Mouse (Mus musculus): ENCODE data around the gene Cpne7. TPM values are rescaled to one million over a fixed set of nuclear protein-coding genes. Genes with fewer than 3 reads are reported as not detected.

The Cpne7 gene
- polyA plus RNA-seq, 1 experiment from 2014 or later: 1.2 TPM

DNA sequence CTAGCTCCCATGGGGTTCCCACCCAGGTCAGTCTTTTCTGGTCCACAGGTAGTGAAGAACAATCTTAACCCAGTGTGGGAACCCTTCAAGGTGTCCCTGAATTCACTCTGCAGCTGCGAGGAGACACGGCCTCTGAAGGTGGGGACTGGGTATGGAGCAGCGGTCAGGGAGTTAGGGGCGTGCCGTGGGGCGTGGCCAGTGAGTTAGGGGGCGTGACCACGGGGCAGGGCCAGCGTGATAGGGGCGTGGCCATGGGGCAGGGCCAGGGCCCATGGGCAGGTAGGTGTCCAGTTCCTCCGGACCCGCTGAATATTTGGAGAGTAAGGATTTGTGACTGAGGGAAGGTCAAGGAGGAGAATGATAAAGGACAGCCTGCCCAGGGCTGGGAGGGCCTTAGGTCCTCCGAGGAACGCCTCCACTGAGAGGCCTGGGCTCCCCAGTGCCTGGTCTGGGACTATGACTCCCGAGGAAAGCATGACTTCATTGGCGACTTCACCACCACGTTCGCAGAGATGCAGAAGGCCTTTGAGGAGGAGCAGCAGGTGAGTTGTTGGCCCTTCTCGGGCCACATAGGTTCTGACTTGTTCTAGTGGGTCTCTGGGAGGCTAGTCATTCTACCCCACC, 9.1 kb downstream of the Cpne7 start:
- Histone ChIP-seq H3K4me3 (peak overlapping the region; percentile 24), H3K27me3 (ENCODE audit: low read depth, poor library complexity, severe bottlenecking) (peaks cover 51% of the 10 kb centered on the region), H3K9me3 (replicated peaks) (no peaks in the 10 kb centered on the region), H3K36me3 (no peaks in the 10 kb centered on the region), H3K4me1 (peaks cover 24% of the 10 kb centered on the region), H3K27ac (no peak overlapping the region)
- peak; percentile 87 for DNase-seq (ENCODE audit: low spot score)
- 6% methylated on average over 19 of the region's 19 CpGs for WGBS

DNA sequence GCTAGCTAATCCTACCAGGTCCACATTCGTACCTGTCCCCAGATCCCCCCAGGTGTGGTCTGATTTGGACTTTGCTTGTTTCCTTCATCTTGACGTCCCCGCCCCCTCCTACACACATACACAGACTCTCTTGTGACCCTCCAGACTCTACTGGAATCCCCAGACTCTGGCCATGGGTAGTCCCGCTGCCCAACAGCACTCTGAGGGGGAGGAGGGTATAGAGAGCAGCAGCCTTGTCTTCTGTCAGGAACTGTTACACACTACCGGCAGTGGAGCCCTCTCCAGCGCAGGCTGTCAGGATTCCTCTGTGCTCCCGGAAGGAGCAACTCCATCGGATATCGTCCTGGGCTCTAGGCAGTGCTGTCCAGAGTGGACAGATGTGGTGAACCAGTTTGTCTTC, 13.9 kb downstream of the Cpne7 start:
- Histone ChIP-seq H3K4me1 (peaks cover 23% of the 10 kb centered on the region), H3K4me3 (no peak overlapping the region), H3K27me3 (ENCODE audit: low read depth, poor library complexity, severe bottlenecking) (peaks cover 18% of the 10 kb centered on the region), H3K36me3 (no peaks in the 10 kb centered on the region), H3K27ac (no peak overlapping the region), H3K9me3 (replicated peaks) (no peaks in the 10 kb centered on the region)
- WGBS: 68% methylated on average over 9 of the region's 9 CpGs
- no peak for DNase-seq (ENCODE audit: low spot score)

DNA sequence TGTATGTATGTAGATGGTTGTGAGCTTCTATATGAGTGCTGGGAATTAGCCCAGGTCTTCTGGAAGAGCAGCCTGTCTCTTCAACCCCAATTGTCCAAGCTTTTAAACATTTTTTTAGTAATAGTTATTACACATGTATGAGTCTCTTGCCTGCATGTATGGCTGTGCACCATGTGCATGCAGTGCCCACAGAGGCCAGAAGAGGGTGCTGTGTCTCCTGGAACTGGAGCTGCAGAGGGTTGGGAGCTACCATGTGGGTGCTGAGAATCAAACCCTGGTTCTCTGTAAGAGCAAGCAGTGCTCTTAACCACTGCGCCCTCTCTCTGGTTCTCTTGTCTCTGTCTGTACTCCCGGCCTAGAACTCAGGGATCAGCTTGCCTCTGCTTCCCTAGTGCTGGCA, 15.8 kb downstream of the Cpne7 start:
- Histone ChIP-seq H3K27ac (no peak overlapping the region), H3K27me3 (ENCODE audit: low read depth, poor library complexity, severe bottlenecking) (0 out of 2 replicates have a peak, but pooled peaks cover under 1% of the 10 kb centered on the region), H3K4me3 (no peak overlapping the region), H3K36me3 (no peaks in the 10 kb centered on the region), H3K9me3 (replicated peaks) (no peaks in the 10 kb centered on the region), H3K4me1 (peaks cover 22% of the 10 kb centered on the region)
- no peak for DNase-seq (ENCODE audit: low spot score)
- 96% methylated on average over 2 of the region's 2 CpGs for WGBS

DNA sequence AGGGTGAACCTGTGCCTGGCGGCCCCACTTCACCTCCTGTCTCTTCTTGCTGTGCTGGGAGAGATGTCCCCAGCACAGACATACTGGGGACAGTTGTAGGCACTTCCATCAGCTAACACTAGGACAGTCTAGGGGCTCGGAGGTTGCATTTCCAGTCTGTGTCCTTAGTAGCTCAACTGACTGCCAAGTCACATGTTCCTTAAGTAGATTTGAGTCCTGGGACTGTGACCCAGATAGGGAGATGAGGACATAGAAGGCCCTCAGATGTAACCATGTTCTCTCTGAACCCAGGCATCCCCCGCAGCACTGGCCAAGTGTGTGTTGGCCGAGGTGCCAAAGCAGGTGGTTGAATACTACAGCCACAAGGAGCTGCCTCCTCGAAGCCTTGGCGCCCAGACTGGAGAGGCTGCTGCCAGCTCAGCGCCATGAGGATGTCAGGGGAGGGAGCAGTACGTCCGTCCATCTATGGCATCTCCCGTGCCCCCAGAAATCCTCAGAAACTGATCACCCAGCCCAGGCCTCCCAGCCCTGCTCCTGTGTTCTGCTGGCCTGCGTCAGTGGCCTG, 17.1 kb downstream of the Cpne7 start:
- Histone ChIP-seq H3K4me3 (no peak overlapping the region), H3K27ac (no peak overlapping the region), H3K4me1 (peaks cover 31% of the 10 kb centered on the region), H3K36me3 (no peaks in the 10 kb centered on the region), H3K27me3 (ENCODE audit: low read depth, poor library complexity, severe bottlenecking) (no peaks in the 10 kb centered on the region), H3K9me3 (replicated peaks) (no peaks in the 10 kb centered on the region)
- 91% methylated on average over 11 of the region's 11 CpGs for WGBS
- no peak for DNase-seq (ENCODE audit: low spot score)

DNA sequence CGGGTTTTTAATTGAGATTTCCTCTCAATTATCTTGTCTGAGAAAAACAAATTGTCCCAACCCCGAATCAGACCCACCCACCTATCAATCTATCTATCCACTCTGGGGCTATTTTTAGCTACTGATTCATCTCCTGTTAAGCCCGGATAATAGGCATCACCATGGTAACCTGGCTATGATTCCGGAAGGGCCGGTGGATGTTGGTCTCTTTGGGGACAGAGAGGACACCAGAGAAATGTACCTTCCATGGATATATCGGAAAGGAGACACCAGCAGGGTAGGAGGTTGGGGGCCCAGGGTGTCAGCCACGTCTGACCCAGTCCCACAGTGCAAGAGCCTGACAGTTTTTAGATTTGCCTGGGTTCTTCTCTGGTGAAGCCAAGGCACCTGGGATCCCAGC, 18.2 kb downstream of the Cpne7 start:
- Histone ChIP-seq H3K27me3 (ENCODE audit: low read depth, poor library complexity, severe bottlenecking) (no peaks in the 10 kb centered on the region), H3K9me3 (replicated peaks) (no peaks in the 10 kb centered on the region), H3K4me1 (peaks cover 31% of the 10 kb centered on the region), H3K27ac (no peak overlapping the region), H3K4me3 (no peak overlapping the region), H3K36me3 (no peaks in the 10 kb centered on the region)
- DNase-seq (ENCODE audit: low spot score): no peak
- 50% methylated on average over 7 of the region's 7 CpGs for WGBS

DNA sequence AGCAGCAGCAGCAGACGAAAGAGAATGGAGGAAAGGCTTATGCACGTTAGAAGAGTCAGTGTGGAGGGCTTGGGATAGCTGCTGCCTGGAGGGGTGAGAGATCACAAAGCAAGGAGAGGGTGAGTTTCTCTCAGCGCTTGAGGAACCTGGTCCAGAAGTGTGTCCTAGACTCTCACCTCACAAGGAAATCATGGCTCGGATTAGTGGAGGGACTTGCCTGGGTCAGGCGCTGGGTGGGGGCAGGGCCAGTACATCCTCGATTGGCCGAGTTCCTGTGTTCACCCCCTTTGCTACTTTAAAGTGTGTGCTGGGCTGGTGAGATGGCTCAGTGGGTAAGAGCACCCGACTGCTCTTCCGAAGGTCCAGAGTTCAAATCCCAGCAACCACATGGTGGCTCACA, 18.6 kb downstream of the Cpne7 start:
- no peak overlapping the region for H3K27ac ChIP-seq
- no peaks in the 10 kb centered on the region for H3K36me3 ChIP-seq
- no peaks in the 10 kb centered on the region for H3K9me3 ChIP-seq (replicated peaks)
- no peak for DNase-seq (ENCODE audit: low spot score)
- H3K27me3 ChIP-seq (ENCODE audit: low read depth, poor library complexity, severe bottlenecking): no peaks in the 10 kb centered on the region
- peaks cover 31% of the 10 kb centered on the region for H3K4me1 ChIP-seq
- WGBS: 58% methylated on average over 9 of the region's 9 CpGs
- H3K4me3 ChIP-seq: no peak overlapping the region

DNA sequence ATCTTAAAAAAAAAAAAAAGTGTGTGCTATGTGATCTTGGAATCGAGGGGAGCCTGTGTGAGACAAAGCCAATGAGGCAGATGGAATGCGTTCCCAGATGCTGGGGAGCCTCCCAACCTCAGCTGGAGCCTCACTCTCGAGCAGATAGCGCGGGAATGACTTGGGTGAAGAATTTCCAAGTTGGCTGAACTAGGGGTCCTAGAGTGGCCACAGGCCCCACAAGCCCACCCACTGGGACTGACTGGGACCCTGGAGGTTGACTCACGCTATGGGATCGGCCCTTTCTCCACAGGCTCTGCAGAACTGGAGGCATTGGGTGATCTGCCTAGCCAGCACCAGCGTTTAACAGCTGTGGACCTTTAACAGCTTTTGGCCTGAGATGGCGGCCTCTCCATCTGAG, 19.1 kb downstream of the Cpne7 start:
- Histone ChIP-seq H3K27me3 (ENCODE audit: low read depth, poor library complexity, severe bottlenecking) (no peaks in the 10 kb centered on the region), H3K27ac (no peak overlapping the region), H3K4me1 (peaks cover 28% of the 10 kb centered on the region), H3K36me3 (no peaks in the 10 kb centered on the region), H3K9me3 (replicated peaks) (no peaks in the 10 kb centered on the region), H3K4me3 (no peak overlapping the region)
- no peak for DNase-seq (ENCODE audit: low spot score)
- WGBS: 80% methylated on average over 9 of the region's 9 CpGs

DNA sequence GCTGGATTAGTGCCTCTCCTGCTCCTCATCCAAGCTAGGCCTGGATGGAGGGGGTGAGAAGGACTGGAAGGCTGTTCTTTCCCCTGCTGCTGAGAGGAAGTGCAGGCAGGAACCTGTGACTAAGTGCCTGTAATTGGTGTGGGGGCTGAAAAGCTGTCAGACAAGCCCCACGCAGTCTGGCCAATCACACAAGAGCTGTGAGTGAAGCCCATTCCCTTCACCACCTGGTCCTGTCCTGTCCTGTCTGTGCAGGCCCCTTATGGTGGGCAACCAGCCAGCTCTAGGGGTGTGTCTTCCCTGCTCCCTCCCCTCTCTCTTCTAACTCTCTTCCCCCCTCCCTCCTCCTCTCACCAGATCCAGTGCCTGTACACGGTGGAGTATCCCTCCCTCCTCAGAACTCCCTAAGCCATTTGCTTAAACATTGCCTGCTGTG, 20.5 kb downstream of the Cpne7 start:
- H3K4me3 ChIP-seq: no peak overlapping the region
- DNase-seq (ENCODE audit: low spot score): no peak
- H3K27me3 ChIP-seq (ENCODE audit: low read depth, poor library complexity, severe bottlenecking): no peaks in the 10 kb centered on the region
- H3K9me3 ChIP-seq (replicated peaks): no peaks in the 10 kb centered on the region
- WGBS: 3% methylated on average over 2 of the region's 2 CpGs
- peaks cover 28% of the 10 kb centered on the region for H3K4me1 ChIP-seq
- no peaks in the 10 kb centered on the region for H3K36me3 ChIP-seq
- H3K27ac ChIP-seq: peak overlapping the region; percentile 76

DNA sequence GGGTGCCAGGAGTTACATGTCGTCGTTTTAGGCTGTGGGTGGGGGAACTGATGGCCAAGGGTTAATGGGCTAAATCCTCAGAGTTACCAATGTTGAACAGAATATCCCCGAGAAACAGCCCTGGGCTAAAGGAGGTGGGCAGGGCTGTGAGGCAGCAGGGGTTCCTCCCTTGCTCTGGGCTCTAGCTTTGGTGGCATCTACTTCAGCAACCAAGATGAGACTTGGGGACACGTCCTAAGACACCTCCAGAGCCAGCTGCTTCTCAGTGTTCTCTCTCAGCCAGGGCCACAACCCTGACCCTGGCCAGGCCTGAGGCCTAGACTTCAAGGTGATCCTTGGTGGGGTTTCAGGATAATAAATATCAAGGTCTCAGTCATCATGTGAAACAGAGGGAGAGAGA, 21.6 kb downstream of the Cpne7 start:
- Histone ChIP-seq H3K9me3 (replicated peaks) (no peaks in the 10 kb centered on the region), H3K36me3 (no peaks in the 10 kb centered on the region), H3K4me3 (no peak overlapping the region), H3K27ac (no peak overlapping the region), H3K4me1 (peaks cover 28% of the 10 kb centered on the region), H3K27me3 (ENCODE audit: low read depth, poor library complexity, severe bottlenecking) (no peaks in the 10 kb centered on the region)
- no peak for DNase-seq (ENCODE audit: low spot score)
- WGBS: 40% methylated on average over 4 of the region's 4 CpGs

DNA sequence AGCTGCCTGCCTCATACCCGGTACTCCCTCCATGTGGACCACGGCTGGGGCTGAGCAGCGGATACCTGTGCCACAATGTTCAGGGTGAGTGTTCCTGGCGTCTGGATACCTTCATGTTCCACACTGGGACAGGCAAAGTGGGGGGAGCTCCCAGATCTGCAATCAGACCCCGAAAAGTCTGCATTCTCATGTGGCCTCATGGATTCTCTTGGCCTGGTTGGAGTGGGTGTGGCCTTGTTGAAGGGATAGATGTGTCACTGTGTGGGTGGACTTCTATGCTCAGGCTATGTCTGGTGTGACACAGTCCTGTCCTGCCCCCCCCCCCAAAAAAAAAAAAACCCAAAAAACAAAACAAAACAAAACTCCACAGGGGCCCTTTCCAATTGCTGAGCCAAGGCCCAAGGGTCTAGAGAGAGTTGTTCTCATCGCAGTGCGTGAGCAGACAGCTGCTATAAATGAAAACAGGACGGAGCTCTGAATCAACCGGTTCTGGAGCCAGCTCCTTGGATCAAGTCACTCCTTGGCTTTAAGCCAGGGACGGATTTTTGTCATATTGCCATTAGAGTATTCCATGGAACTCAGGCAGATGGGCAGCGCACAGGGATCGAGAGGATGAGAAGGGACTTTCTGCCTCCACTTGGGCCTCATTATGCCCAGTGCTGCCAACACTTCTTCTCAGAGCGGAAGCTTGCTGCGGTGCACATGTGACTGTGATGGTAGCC, 24.7 kb downstream of the Cpne7 start:
- H3K27ac ChIP-seq: no peak overlapping the region
- peaks cover 19% of the 10 kb centered on the region for H3K4me1 ChIP-seq
- H3K4me3 ChIP-seq: no peak overlapping the region
- H3K36me3 ChIP-seq: no peaks in the 10 kb centered on the region
- DNase-seq (ENCODE audit: low spot score): no peak
- H3K27me3 ChIP-seq (ENCODE audit: low read depth, poor library complexity, severe bottlenecking): no peaks in the 10 kb centered on the region
- H3K9me3 ChIP-seq (replicated peaks): no peaks in the 10 kb centered on the region
- WGBS: 90% methylated on average over 14 of the region's 14 CpGs

DNA sequence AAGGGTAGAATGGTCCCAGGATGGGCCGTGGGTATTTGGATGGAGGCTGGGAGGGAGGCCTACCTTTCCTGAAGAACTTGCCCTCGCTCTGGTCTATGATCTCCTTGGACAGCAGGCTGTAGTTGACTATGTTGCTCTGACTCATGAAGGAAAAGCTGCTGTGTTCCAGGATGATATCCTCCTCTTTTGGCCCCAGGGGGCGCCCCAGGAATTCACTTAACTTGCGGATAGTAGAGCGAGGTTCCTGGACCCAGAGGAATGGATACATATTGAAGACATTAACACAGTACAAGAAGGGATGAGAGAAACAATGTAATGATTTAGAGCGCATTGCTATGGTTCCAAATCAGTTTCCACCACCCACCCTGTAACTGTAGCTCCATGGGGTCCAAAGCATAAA, 28.1 kb downstream of the Cpne7 start:
- no peak overlapping the region for H3K4me3 ChIP-seq
- no peaks in the 10 kb centered on the region for H3K4me1 ChIP-seq
- H3K27me3 ChIP-seq (ENCODE audit: low read depth, poor library complexity, severe bottlenecking): no peaks in the 10 kb centered on the region
- 47% methylated on average over 6 of the region's 6 CpGs for WGBS
- no peaks in the 10 kb centered on the region for H3K36me3 ChIP-seq
- no peak overlapping the region for H3K27ac ChIP-seq
- peak; percentile 57 for DNase-seq (ENCODE audit: low spot score)
- H3K9me3 ChIP-seq (replicated peaks): no peaks in the 10 kb centered on the region

DNA sequence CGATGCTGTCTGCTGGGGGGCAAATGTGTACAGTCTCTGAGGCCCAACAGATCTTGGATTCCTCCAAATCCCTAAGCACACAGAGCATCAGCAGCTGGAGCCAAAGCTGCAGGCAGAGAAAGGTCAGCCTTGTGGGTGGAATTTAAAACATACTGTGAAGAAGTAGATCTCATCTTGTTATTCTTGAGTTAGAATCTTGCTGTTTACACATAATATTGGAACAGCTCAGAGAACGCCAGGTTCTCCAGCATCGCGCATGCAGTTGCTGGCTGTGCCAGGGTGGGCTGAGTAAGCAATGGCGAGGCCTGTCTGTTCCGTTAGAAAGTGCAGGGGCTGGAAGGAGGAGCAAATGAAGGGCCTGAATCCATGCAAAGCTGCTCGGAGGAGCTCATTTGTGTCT, 29.2 kb downstream of the Cpne7 start:
- no peak overlapping the region for H3K27ac ChIP-seq
- WGBS: 86% methylated on average over 7 of the region's 7 CpGs
- H3K4me3 ChIP-seq: no peak overlapping the region
- H3K27me3 ChIP-seq (ENCODE audit: low read depth, poor library complexity, severe bottlenecking): no peaks in the 10 kb centered on the region
- H3K4me1 ChIP-seq: no peaks in the 10 kb centered on the region
- H3K36me3 ChIP-seq: no peaks in the 10 kb centered on the region
- DNase-seq (ENCODE audit: low spot score): no peak
- H3K9me3 ChIP-seq (replicated peaks): no peaks in the 10 kb centered on the region

DNA sequence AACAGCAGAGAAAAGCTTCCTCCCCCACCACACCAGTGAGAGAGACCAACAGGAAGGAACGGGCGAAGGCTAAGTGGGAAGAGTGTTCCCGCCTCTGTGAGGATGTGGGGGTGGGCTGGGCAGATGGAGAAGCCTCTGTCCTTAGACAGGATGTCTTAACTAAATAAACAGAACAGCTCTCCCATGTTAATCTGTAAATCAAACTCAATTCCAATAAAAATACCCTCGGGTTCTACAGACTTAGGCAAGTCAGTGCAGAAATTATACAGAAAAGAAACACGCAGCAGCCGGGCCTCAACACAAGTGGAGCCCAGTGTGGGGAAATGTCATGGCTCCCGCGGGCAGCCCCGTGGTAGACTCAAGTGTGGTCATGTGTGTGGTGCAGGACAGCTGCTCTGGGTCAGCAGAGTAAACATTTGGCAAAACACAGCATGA, 33.6 kb downstream of the Cpne7 start:
- Histone ChIP-seq H3K4me1 (no peaks in the 10 kb centered on the region), H3K27me3 (ENCODE audit: low read depth, poor library complexity, severe bottlenecking) (no peaks in the 10 kb centered on the region), H3K36me3 (no peaks in the 10 kb centered on the region), H3K27ac (no peak overlapping the region), H3K4me3 (no peak overlapping the region), H3K9me3 (replicated peaks) (no peaks in the 10 kb centered on the region)
- DNase-seq (ENCODE audit: low spot score): no peak
- WGBS: 83% methylated on average over 9 of the region's 9 CpGs
